Mouse (Mus musculus): ENCODE data around the gene Tmem121b. TPM values are rescaled to one million over a fixed set of nuclear protein-coding genes. Genes with fewer than 3 reads are reported as not detected.

The Tmem121b gene
- 0.58 TPM for polyA plus RNA-seq (2017; shearing (Covaris generic))

GRCm38 (mm10) chr6:120493374-120494181 is at the start of gene Tmem121b:
TSS of gene Tmem121b (minus strand) at chr6:120493807.

GRCm38 (mm10) chr6:120531020-120531965 is 37.7 kb upstream of the Tmem121b start, which contains the start of gene Hdhd5:
TSS of gene Hdhd5 (minus strand) at chr6:120531319.

GRCm38 (mm10) chr6:120463086-120463871 is 30.3 kb downstream of the Tmem121b start, which contains the start of gene Il17ra:
TSS of gene Il17ra (plus strand) at chr6:120463247.

Other genes starting within 250 kb of the Tmem121b start
- not detected for gene D330020A13Rik, start 199.4 kb downstream of the Tmem121b start, polyA plus RNA-seq (2017; shearing (Covaris generic))
- gene B4galnt3, start 199.2 kb downstream of the Tmem121b start, polyA plus RNA-seq (2017; shearing (Covaris generic)) = not detected
- gene Kdm5a, start 129.7 kb downstream of the Tmem121b start, polyA plus RNA-seq (2017; shearing (Covaris generic)) = 178 TPM
- gene Ccdc77, start 129.4 kb downstream of the Tmem121b start, polyA plus RNA-seq (2017; shearing (Covaris generic)) = 8.2 TPM
- gene Il17ra, start 30.6 kb downstream of the Tmem121b start, polyA plus RNA-seq (2017; shearing (Covaris generic)) = 227 TPM
- 111 TPM for gene Hdhd5, start 37.5 kb upstream of the Tmem121b start, polyA plus RNA-seq (2017; shearing (Covaris generic))
- gene Cecr2, start 172.6 kb upstream of the Tmem121b start, polyA plus RNA-seq (2017; shearing (Covaris generic)) = 0.36 TPM

All from naive thymus-derived CD4-positive, alpha-beta T cell, adult 5 months (primary cell).